In genomic region chr1:173389431-173389830, GRCm38 (mm10) we compare ENCODE assay signal across 14 mouse cellular contexts. TPM values are rescaled to one million over a fixed set of nuclear protein-coding genes. Genes with fewer than 3 reads are reported as not detected.
DNase-seq lines count a peak whose midpoint lies in the region; ATAC-seq lines count a peak whose summit lies in the region.
"Had no signal": no experiment of that assay in that cellular context is flagged by ENCODE, and none has a peak within 500 bp of the region (broad histone marks: within the 10 kb centered on the region; RNA-seq: fewer than 3 reads in every experiment).

No protein-coding gene starts in this region.

- H3K4me3 ChIP-seq in heart, embryonic 14.5 days (ENCODE audit: control insufficient read depth in 1 of 2, insufficient read depth in 1 of 2, low read depth in 1 of 2, low read length in 2 of 2), result no peak overlapping the region
- H3K4me3 ChIP-seq in embryonic facial prominence, embryonic 13.5 days, result peak overlapping the region; percentile 33
- H3K4me3 ChIP-seq in hindbrain, embryonic 12.5 days, result peak overlapping the region; percentile 28
- H3K4me3 ChIP-seq in midbrain, embryonic 16.5 days (ENCODE audit: low read depth, low read length), result peak overlapping the region; percentile 35
- H3K4me3 ChIP-seq: limb, embryonic 15.5 days had no signal

- DNase-seq in heart, adult 8-10 months (ENCODE audit: low spot score), result no peak
- DNase-seq in lung, postnatal 4 days, result no peak
- DNase-seq in cerebellum, adult 9-11 months, result no peak
- DNase-seq in cerebellum, postnatal 36 days, result no peak
- DNase-seq: gastrocnemius, postnatal 14 days; kidney, adult 9 months; thymus, postnatal 36 days had no signal

- H3K4me2 ChIP-seq in heart, embryonic 14.5 days (ENCODE audit: low read length), result peak overlapping the region; percentile 12; the same call in 1 of the 2 replicates
- H3K4me2 ChIP-seq in embryonic facial prominence, embryonic 13.5 days, result peak overlapping the region; percentile 56
- peak overlapping the region; percentile 46 for H3K4me2 ChIP-seq in hindbrain, embryonic 12.5 days (replicated peaks)
- peak overlapping the region; percentile 53 for H3K4me2 ChIP-seq in midbrain, embryonic 16.5 days (ENCODE audit: low read length)
- H3K4me2 ChIP-seq: limb, embryonic 15.5 days had no signal

- 23% methylated on average over 3 of the region's 3 CpGs for WGBS in heart, embryonic 14.5 days
- WGBS in embryonic facial prominence, embryonic 13.5 days, result 4% methylated on average over 3 of the region's 3 CpGs
- 6% methylated on average over 3 of the region's 3 CpGs for WGBS in hindbrain, embryonic 12.5 days
- WGBS in midbrain, embryonic 16.5 days, result 8% methylated on average over 3 of the region's 3 CpGs

- H3K27ac ChIP-seq in heart, embryonic 14.5 days (replicated peaks in 1 of 2; ENCODE audit: control insufficient read depth in 1 of 2, insufficient read depth in 1 of 2, low read depth in 2 of 2, low read length in 2 of 2), result no peak overlapping the region
- peak overlapping the region; percentile 49; the same call in 1 of the 2 replicates for H3K27ac ChIP-seq in embryonic facial prominence, embryonic 13.5 days
- peak overlapping the region; percentile 85 for H3K27ac ChIP-seq in hindbrain, embryonic 12.5 days
- peak overlapping the region; percentile 90 for H3K27ac ChIP-seq in midbrain, embryonic 16.5 days (ENCODE audit: low read length)
- H3K27ac ChIP-seq: limb, embryonic 15.5 days had no signal

- no peak overlapping the region for H3K9ac ChIP-seq in heart, embryonic 14.5 days (ENCODE audit: low read length)
- H3K9ac ChIP-seq in embryonic facial prominence, embryonic 13.5 days, result peak overlapping the region; percentile 32; the same call in 1 of the 2 replicates
- H3K9ac ChIP-seq in hindbrain, embryonic 12.5 days, result peak overlapping the region; percentile 55; the same call in 1 of the 2 replicates
- peak overlapping the region; percentile 45 for H3K9ac ChIP-seq in midbrain, embryonic 16.5 days (ENCODE audit: low read depth, low read length)
- H3K9ac ChIP-seq: limb, embryonic 15.5 days had no signal

- no peak for ATAC-seq in heart, embryonic 14.5 days (ENCODE audit: insufficient number of reproducible peaks, insufficient read depth, low FRiP score, low read depth)
- no peak for ATAC-seq in embryonic facial prominence, embryonic 13.5 days (ENCODE audit: insufficient number of reproducible peaks, insufficient read depth, low FRiP score, low TSS enrichment, low read depth)
- peak; percentile 53 for ATAC-seq in hindbrain, embryonic 12.5 days (ENCODE audit: low FRiP score)
- ATAC-seq in midbrain, embryonic 16.5 days, result peak; percentile 76

- no peaks in the 10 kb centered on the region for H3K36me3 ChIP-seq in heart, embryonic 14.5 days (ENCODE audit: control insufficient read depth, insufficient read depth, low read length)
- no peaks in the 10 kb centered on the region for H3K36me3 ChIP-seq in embryonic facial prominence, embryonic 13.5 days
- no peaks in the 10 kb centered on the region for H3K36me3 ChIP-seq in hindbrain, embryonic 12.5 days
- no peaks in the 10 kb centered on the region for H3K36me3 ChIP-seq in midbrain, embryonic 16.5 days (ENCODE audit: control insufficient read depth, insufficient read depth, low read length)
- H3K36me3 ChIP-seq: limb, embryonic 15.5 days had no signal

- no peaks in the 10 kb centered on the region for H3K27me3 ChIP-seq in heart, embryonic 14.5 days (ENCODE audit: control insufficient read depth, insufficient read depth, low read length)
- H3K27me3 ChIP-seq in embryonic facial prominence, embryonic 13.5 days, result no peaks in the 10 kb centered on the region
- H3K27me3 ChIP-seq in hindbrain, embryonic 12.5 days, result no peaks in the 10 kb centered on the region
- H3K27me3 ChIP-seq in midbrain, embryonic 16.5 days (ENCODE audit: control insufficient read depth, insufficient read depth, low read depth, low read length), result no peaks in the 10 kb centered on the region
- H3K27me3 ChIP-seq: CH12.LX; limb, embryonic 15.5 days had no signal

- no peaks in the 10 kb centered on the region for H3K9me3 ChIP-seq in heart, embryonic 14.5 days (ENCODE audit: control insufficient read depth, low read length)
- H3K9me3 ChIP-seq in embryonic facial prominence, embryonic 13.5 days, result no peaks in the 10 kb centered on the region
- H3K9me3 ChIP-seq in hindbrain, embryonic 12.5 days (replicated peaks), result no peaks in the 10 kb centered on the region
- no peaks in the 10 kb centered on the region for H3K9me3 ChIP-seq in midbrain, embryonic 16.5 days (replicated peaks; ENCODE audit: control insufficient read depth, low read length, poor library complexity, severe bottlenecking)
- H3K9me3 ChIP-seq: limb, embryonic 15.5 days had no signal

- H3K4me1 ChIP-seq in heart, embryonic 14.5 days (ENCODE audit: control insufficient read depth in 2 of 2, insufficient read depth in 2 of 2, low read length in 2 of 2), result peaks cover 0 to 2% of the 10 kb centered on the region in 2 experiments; a peak in 1 of 4 replicates
- H3K4me1 ChIP-seq in embryonic facial prominence, embryonic 13.5 days, result peaks cover 14% of the 10 kb centered on the region
- peaks cover 10% of the 10 kb centered on the region for H3K4me1 ChIP-seq in hindbrain, embryonic 12.5 days
- H3K4me1 ChIP-seq in midbrain, embryonic 16.5 days (ENCODE audit: control insufficient read depth, insufficient read depth, low read length), result peaks cover 19% of the 10 kb centered on the region

RNA-seq across cellular contexts. Expression of gene Cadm3, which starts 21.9 kb away (rescaled TPM):
- 1.0 and 1.1 TPM in 2 replicates for polyA plus RNA-seq in heart, embryonic 14.5 days (2014; fragmentation: Nextera tagmentation; extraction: Ambion mirVana)
- 1 to 10 TPM; 1.8 to 2.8 (median 2.6) TPM for total RNA-seq in heart, adult 8-10 months (2022)
- 5.2 and 6.1 TPM in 2 replicates for polyA plus RNA-seq in embryonic facial prominence, embryonic 13.5 days (2015; fragmentation: Nextera tagmentation; extraction: Ambion mirVana)
- polyA plus RNA-seq in hindbrain, embryonic 12.5 days (2016; fragmentation: Nextera tagmentation; extraction: Ambion mirVana), result 20.1 and 25.7 TPM in 2 replicates
- polyA plus RNA-seq in midbrain, embryonic 16.5 days (2015; fragmentation: Nextera tagmentation; extraction: Ambion mirVana), result 64.7 and 69.7 TPM in 2 replicates
- total RNA-seq: CH12.LX; megakaryocyte-erythroid progenitor cell, adult 5-6 weeks had no signal

RNA-seq across cellular contexts. Expression of gene Aim2, which starts 38.8 kb away (rescaled TPM):
- 2.2 and 2.5 TPM in 2 replicates for polyA plus RNA-seq in heart, embryonic 14.5 days (2014; fragmentation: Nextera tagmentation; extraction: Ambion mirVana)
- total RNA-seq in heart, adult 8-10 months (2022), result 1 to 10 TPM in 3 of 4 experiments, under 1 TPM in 1; 0.65 to 3.1 (median 1.4) TPM
- polyA plus RNA-seq in embryonic facial prominence, embryonic 13.5 days (2015; fragmentation: Nextera tagmentation; extraction: Ambion mirVana), result 2.7 and 3.1 TPM in 2 replicates
- 3.2 and 3.9 TPM in 2 replicates for polyA plus RNA-seq in hindbrain, embryonic 12.5 days (2016; fragmentation: Nextera tagmentation; extraction: Ambion mirVana)
- 1.5 and 1.7 TPM in 2 replicates for polyA plus RNA-seq in midbrain, embryonic 16.5 days (2015; fragmentation: Nextera tagmentation; extraction: Ambion mirVana)

RNA-seq across cellular contexts. Expression of gene Ackr1, which starts 55.9 kb away (rescaled TPM):
- 0.45 and 0.96 TPM in 2 replicates for polyA plus RNA-seq in heart, embryonic 14.5 days (2014; fragmentation: Nextera tagmentation; extraction: Ambion mirVana)
- under 1 TPM; 0.23 to 0.56 (median 0.37) TPM for total RNA-seq in heart, adult 8-10 months (2022)
- polyA plus RNA-seq in embryonic facial prominence, embryonic 13.5 days (2015; fragmentation: Nextera tagmentation; extraction: Ambion mirVana), result 2.6 and 4.0 TPM in 2 replicates
- polyA plus RNA-seq in hindbrain, embryonic 12.5 days (2016; fragmentation: Nextera tagmentation; extraction: Ambion mirVana), result 7.8 and 9.3 TPM in 2 replicates
- 18.6 and 19.9 TPM in 2 replicates for polyA plus RNA-seq in midbrain, embryonic 16.5 days (2015; fragmentation: Nextera tagmentation; extraction: Ambion mirVana)
- total RNA-seq: CH12.LX had no signal

Comparison
In these comparisons a context has a peak if more than half of its experiments do, and no peak if none do; other contexts are left out.
1. ATAC-seq: peak in hindbrain, embryonic 12.5 days (single experiment) and midbrain, embryonic 16.5 days (single experiment); none in heart, embryonic 14.5 days (single experiment) and embryonic facial prominence, embryonic 13.5 days (single experiment).
2. H3K27ac ChIP-seq: peak in embryonic facial prominence, embryonic 13.5 days (single experiment), hindbrain, embryonic 12.5 days (single experiment) and midbrain, embryonic 16.5 days (single experiment); none in heart, embryonic 14.5 days (0 of 2).
3. H3K4me3 ChIP-seq: peak in embryonic facial prominence, embryonic 13.5 days (single experiment), hindbrain, embryonic 12.5 days (single experiment) and midbrain, embryonic 16.5 days (single experiment); none in heart, embryonic 14.5 days (0 of 2).
4. Peak in every context shown above with its lines, with median percentiles within 50 percentile points of each other: H3K4me2 ChIP-seq.